Mouse (Mus musculus) forebrain, embryonic 16.5 days (tissue): ENCODE measurements around the gene Mphosph10. TPM values are rescaled to one million over a fixed set of nuclear protein-coding genes. Genes with fewer than 3 reads are reported as not detected.

Experiments
- ATAC-seq: fragments of 200-750 bp; cut with Nextera tagmentation; 2 replicates; pipeline ENCODE4 v1.8.0; 2017; ENCODE audit warnings: mild to moderate bottlenecking, moderate library complexity
- H3K27ac ChIP-seq: fragments of 300-500 bp; sonication (generic); 2 replicates; pipeline ENCODE4 v1.5.1; 2014; ENCODE audit warnings: low read length, control low read depth
- H3K27me3 ChIP-seq: fragments of 300-500 bp; sonication (generic); replicated peaks from 2 replicates; pipeline ENCODE4 v1.6.1; 2014; ENCODE audit warnings: low read length; ENCODE audit not compliant: control insufficient read depth, insufficient read depth
- H3K36me3 ChIP-seq: fragments of 300-500 bp; sonication (generic); 2 replicates; pipeline ENCODE4 v1.6.1; 2014; ENCODE audit not compliant: control insufficient read depth, insufficient read depth
- H3K4me1 ChIP-seq: fragments of 300-500 bp; sonication (generic); replicated peaks from 2 replicates; pipeline ENCODE4 v1.6.1; 2014; ENCODE audit warnings: low read length; ENCODE audit not compliant: control insufficient read depth, insufficient read depth
- H3K4me2 ChIP-seq: fragments of 300-500 bp; sonication (generic); 2 replicates; pipeline ENCODE4 v1.6.1; 2014; ENCODE audit warnings: mild to moderate bottlenecking, low read length, control low read depth
- H3K4me3 ChIP-seq: fragments of 300-500 bp; sonication (generic); replicated peaks from 2 replicates; pipeline ENCODE4 v1.5.1; 2014; ENCODE audit warnings: mild to moderate bottlenecking, low read length, control low read depth
- H3K9ac ChIP-seq: fragments of 300-500 bp; sonication (generic); replicated peaks from 2 replicates; pipeline ENCODE4 v1.6.1; 2014; ENCODE audit warnings: low read depth, low read length, control low read depth
- H3K9me3 ChIP-seq: fragments of 300-500 bp; sonication (generic); 2 replicates; pipeline ENCODE4 v1.6.1; 2016; ENCODE audit warnings: low read length; ENCODE audit not compliant: control insufficient read depth
- WGBS: fragments of 180-500 bp; shearing (Covaris S2); extraction: QIAGEN DNeasy Blood & Tissue Kit; methylation state at CpG from one replicate; pipeline ENCODE4 v1.1.7; 2014; 5-methylcytosine and 5-hydroxymethylcytosine counted together
- polyA plus RNA-seq: library from polyadenylated mRNA; unstranded; fragments of >200 nt; fragmentation: Nextera tagmentation; extraction: Ambion mirVana; gene quantifications from 2 replicates; pipeline ENCODE4 v1.2.1, GENCODE M21; 2015

The Mphosph10 gene
- polyA plus RNA-seq, 1 experiment from 2014 or later, result 27.7 TPM

DNA sequence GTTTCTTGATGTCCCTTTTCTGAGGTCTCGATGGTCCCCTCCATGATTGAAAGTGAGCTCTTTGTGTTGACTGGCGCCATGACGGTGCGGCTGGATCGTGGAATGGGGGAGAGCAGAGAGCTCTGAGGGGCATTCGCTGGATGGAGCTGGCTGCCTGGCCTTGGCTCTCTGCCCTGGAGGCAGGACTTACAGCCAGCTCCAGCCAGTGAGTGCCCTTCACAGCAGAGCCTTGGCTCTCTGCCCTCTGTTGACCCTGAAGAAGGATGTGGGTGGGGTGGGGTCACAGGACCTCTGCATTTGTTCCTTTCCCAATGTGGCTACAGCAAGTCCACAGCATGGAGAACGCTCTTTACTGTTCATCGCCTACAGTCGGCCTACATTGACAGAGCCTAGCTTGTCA is 34.7 kb downstream of the Mphosph10 start:
- no peak for ATAC-seq
- peaks cover 5% of the 10 kb centered on the region for H3K4me1 ChIP-seq
- H3K4me2 ChIP-seq, result no peak overlapping the region
- H3K9ac ChIP-seq, result no peak overlapping the region
- H3K27me3 ChIP-seq, result no peaks in the 10 kb centered on the region
- no peak overlapping the region for H3K4me3 ChIP-seq
- peaks cover 7% of the 10 kb centered on the region for H3K36me3 ChIP-seq
- H3K9me3 ChIP-seq, result 0 out of 2 replicates have a peak, but pooled peaks cover 2% of the 10 kb centered on the region
- 79% methylated on average over 9 of the region's 9 CpGs for WGBS
- H3K27ac ChIP-seq, result no peak overlapping the region

DNA sequence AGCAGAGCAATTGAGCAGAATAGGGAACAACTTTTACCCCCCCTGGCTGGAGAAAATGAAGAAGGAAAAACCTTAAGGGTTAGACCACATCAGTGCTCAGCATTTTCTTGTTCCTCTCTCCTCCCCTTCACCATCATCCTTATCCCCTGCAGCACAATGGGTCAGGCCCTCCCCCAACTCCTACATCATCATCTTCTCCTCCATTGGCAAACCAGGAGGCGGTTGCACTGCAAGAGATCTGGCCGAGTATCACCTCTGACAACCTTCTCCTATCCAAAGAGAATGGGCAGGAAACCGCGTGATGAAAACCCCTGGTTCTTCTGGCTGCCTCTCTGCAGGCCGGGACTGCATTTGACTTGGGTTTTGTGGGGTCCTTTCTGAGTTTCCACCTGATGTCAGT is 35.4 kb downstream of the Mphosph10 start:
- Histone ChIP-seq H3K4me1 (peaks cover 5% of the 10 kb centered on the region), H3K27me3 (no peaks in the 10 kb centered on the region), H3K36me3 (peaks cover 5% of the 10 kb centered on the region; the same call in 1 of the 2 replicates), H3K27ac (no peak overlapping the region), H3K4me2 (no peak overlapping the region), H3K9ac (no peak overlapping the region), H3K4me3 (no peak overlapping the region), H3K9me3 (0 out of 2 replicates have a peak, but pooled peaks cover 2% of the 10 kb centered on the region)
- no peak for ATAC-seq
- 91% methylated on average over 5 of the region's 5 CpGs for WGBS

DNA sequence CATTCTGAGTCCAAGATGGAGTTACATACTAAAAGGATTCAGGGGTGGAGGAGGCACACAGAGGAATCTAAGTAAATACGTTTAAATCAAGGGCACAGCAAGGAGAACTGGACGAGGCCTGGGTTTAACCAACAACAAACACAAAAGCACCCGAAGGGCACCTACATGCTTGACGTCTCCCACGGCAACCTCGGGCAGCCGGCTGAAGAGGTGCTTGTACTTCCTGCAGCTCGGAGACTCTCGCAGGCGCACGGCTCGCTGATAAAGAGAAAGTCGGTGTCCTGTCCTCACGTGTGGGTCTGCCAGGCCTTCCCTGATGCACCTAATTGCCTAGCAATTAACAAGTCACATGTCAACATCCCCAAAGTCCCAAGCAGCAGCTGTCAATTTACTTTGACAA is 37.9 kb downstream of the Mphosph10 start:
- ATAC-seq, result no peak
- H3K4me1 ChIP-seq, result peaks cover 18% of the 10 kb centered on the region
- no peaks in the 10 kb centered on the region for H3K27me3 ChIP-seq

DNA sequence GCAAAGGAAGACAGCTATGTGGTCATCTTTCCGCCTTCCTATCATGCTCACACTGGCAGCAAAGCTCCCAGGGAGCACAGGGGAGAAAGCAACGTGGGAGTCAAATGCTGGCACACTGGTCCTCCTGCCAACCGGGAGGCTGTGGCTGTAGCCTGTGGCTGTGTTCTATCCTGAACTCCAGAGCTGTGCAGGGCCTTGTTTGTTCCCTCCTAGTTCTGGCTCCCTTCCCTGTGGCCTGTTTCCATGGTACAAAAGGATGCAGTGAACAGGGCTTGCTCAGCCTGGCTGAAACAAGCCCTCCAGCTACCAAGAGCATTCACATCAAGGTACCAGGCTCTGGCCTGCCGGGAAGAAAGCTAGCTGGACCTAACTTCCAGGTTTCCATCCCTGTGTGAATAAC is 41.0 kb downstream of the Mphosph10 start:
- Histone ChIP-seq H3K9ac (0 out of 2 replicates have a peak overlapping the region, but pooled peaks have one; percentile 20), H3K27ac (peak overlapping the region; percentile 53), H3K27me3 (no peaks in the 10 kb centered on the region), H3K4me2 (no peak overlapping the region), H3K4me1 (peaks cover 18% of the 10 kb centered on the region), H3K4me3 (no peak overlapping the region), H3K9me3 (0 out of 2 replicates have a peak, but pooled peaks cover 2% of the 10 kb centered on the region), H3K36me3 (no peaks in the 10 kb centered on the region; the same call in 1 of the 2 replicates)
- WGBS, result 46% methylated on average over 4 of the region's 4 CpGs
- ATAC-seq, result peak; percentile 92

More for the DNA sequence above, 37.9 kb downstream of the Mphosph10 start:
- H3K9ac ChIP-seq, result no peak overlapping the region
- H3K36me3 ChIP-seq, result peaks cover 3% of the 10 kb centered on the region; the same call in 1 of the 2 replicates
- H3K9me3 ChIP-seq, result 0 out of 2 replicates have a peak, but pooled peaks cover 2% of the 10 kb centered on the region
- no peak overlapping the region for H3K4me2 ChIP-seq
- H3K27ac ChIP-seq, result no peak overlapping the region
- H3K4me3 ChIP-seq, result no peak overlapping the region
- WGBS, result 27% methylated on average over 14 of the region's 14 CpGs

DNA sequence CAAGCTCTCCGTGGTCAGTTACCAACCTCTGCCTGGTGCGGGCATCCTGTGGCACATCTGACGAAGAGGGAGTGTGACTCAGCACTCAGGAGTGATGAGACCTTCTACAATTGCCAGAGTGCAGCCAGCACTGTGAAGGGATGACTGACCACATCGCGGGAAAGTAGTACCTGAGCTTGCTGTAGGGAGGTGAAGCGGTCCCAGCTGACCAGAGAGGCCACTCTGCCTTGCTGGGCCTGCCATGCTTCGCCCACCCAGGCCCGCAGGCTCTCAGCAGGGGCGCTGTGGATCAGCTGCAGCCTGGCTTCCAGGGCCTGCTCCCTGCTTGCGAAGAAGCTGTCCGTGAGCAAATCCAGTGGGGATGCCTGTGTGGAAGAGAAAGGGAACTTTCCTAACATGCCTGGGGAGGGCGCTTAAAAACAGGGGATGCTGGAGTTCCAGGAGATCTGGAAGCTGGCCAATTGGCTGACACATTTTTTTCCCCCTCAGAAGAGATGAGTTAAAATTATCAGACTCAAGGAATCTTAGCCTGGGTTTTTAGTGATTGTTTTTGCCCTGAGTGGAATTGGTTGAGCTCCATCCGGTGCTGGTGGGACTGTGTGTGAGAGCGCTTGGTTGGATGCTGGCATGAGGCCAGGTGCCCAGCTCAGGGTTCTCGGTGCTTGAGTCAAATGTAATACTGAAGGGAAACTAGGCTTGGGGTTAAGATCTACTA is 42.8 kb downstream of the Mphosph10 start:
- H3K27ac ChIP-seq, result no peak overlapping the region; the same call in 1 of the 2 replicates
- ATAC-seq, result peak; percentile 31; the same call in 1 of the 2 replicates

DNA sequence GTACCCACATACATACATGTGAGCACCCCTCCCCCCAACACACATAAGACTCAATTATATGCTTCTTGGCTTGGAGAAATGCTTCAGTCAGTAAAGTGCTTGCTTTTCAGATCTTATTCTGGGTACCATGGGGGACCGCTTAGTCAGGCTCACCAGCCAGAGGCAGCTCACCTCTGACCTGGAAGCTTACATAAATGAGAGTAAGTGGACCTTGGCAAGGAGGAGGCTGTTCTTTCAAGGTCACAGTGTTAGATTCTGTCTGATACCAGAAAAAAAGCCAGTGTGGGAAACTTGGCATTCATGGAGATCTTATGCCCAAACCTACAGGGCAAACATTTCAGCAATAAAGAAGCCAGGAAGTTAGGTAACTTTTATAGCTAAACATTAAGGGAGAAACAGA is 44.3 kb downstream of the Mphosph10 start:
- peaks cover 13% of the 10 kb centered on the region for H3K4me1 ChIP-seq
- H3K4me3 ChIP-seq, result no peak overlapping the region
- H3K9ac ChIP-seq, result no peak overlapping the region
- 93% methylated on average over 1 of the region's 1 CpGs for WGBS
- H3K4me2 ChIP-seq, result no peak overlapping the region
- no peaks in the 10 kb centered on the region for H3K27me3 ChIP-seq
- ATAC-seq, result no peak
- peaks cover 2% of the 10 kb centered on the region; the same call in 1 of the 2 replicates for H3K36me3 ChIP-seq
- H3K27ac ChIP-seq, result no peak overlapping the region
- no peaks in the 10 kb centered on the region for H3K9me3 ChIP-seq

More for the DNA sequence above, 42.8 kb downstream of the Mphosph10 start:
- H3K4me3 ChIP-seq, result no peak overlapping the region
- peaks cover 15% of the 10 kb centered on the region for H3K4me1 ChIP-seq
- H3K9me3 ChIP-seq, result no peaks in the 10 kb centered on the region
- WGBS, result 73% methylated on average over 15 of the region's 15 CpGs
- no peak overlapping the region for H3K4me2 ChIP-seq
- H3K9ac ChIP-seq, result no peak overlapping the region
- H3K36me3 ChIP-seq, result peaks cover 2% of the 10 kb centered on the region; the same call in 1 of the 2 replicates
- no peaks in the 10 kb centered on the region for H3K27me3 ChIP-seq

DNA sequence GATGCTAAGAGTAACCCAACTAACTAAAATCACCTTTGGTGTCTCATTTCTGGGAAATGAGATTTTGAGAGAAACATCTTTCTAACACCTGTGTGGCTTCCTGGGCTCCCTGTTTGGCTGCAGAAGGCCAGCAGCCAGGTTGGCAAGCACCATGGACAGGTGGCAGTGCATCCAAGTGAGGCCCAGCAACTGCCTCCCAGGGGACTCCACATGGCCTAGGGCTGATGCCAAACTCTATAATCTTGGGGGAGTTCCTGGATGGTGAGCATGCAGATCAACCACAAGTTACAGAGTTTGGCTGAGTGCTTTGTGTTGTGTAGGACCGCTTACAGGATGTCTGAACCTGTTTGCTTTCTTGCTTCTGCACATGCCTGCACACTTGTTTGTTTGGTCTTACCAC is 59.4 kb downstream of the Mphosph10 start:
- no peak overlapping the region for H3K4me3 ChIP-seq
- no peak overlapping the region for H3K9ac ChIP-seq
- H3K4me1 ChIP-seq, result peaks cover 3% of the 10 kb centered on the region; the same call in 1 of the 2 replicates
- 86% methylated on average over 1 of the region's 1 CpGs for WGBS
- H3K9me3 ChIP-seq, result no peaks in the 10 kb centered on the region
- no peak overlapping the region for H3K27ac ChIP-seq
- H3K27me3 ChIP-seq, result no peaks in the 10 kb centered on the region
- H3K36me3 ChIP-seq, result 0 out of 2 replicates have a peak, but pooled peaks cover 7% of the 10 kb centered on the region
- no peak for ATAC-seq
- H3K4me2 ChIP-seq, result no peak overlapping the region

DNA sequence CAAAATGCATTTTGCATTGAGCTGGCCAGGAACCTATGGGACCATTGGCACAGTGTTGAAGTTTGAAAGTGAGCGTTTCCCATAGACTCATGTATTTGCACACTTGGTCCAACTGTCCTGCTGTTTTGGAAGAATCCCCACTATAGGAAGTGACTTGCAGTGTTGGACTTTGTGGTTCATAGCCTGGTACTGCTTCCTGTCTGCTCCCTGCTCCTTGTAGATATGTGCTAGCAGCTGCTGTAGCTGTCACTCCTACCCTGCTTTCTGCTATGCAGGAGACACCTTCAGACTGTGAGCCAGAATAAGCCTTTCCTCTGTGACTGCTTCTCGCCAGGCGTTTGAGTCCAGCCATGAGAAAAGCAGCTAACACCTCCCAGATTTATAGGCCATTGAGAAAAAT is 60.8 kb downstream of the Mphosph10 start:
- peaks cover 3% of the 10 kb centered on the region; the same call in 1 of the 2 replicates for H3K4me1 ChIP-seq
- H3K27ac ChIP-seq, result no peak overlapping the region
- ATAC-seq, result no peak
- no peaks in the 10 kb centered on the region for H3K27me3 ChIP-seq
- H3K4me2 ChIP-seq, result no peak overlapping the region
- no peak overlapping the region for H3K4me3 ChIP-seq
- H3K9me3 ChIP-seq, result no peaks in the 10 kb centered on the region
- WGBS, result 93% methylated on average over 3 of the region's 3 CpGs
- H3K9ac ChIP-seq, result no peak overlapping the region
- H3K36me3 ChIP-seq, result 0 out of 2 replicates have a peak, but pooled peaks cover 6% of the 10 kb centered on the region

DNA sequence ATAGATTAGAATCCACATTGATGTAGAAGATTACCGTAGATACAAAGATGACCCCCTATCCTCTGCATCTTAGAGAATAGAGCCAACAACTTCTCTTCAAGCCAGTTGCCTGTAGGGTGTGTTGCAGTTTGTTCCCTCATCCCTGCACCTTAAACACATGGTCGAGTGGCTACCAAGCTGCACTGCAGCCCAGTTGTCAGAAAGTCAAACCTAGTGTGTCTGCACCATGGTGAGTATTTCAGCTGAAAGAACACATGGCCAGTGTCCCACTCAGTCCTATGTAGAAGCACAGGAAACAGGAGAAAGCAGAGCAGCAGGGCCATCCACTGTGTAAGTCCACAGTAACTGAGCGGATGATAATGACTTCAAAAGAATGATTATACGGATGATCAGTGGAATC is 64.6 kb downstream of the Mphosph10 start:
- no peak overlapping the region for H3K27ac ChIP-seq
- H3K4me3 ChIP-seq, result no peak overlapping the region
- no peaks in the 10 kb centered on the region for H3K9me3 ChIP-seq
- 0 out of 2 replicates have a peak, but pooled peaks cover 3% of the 10 kb centered on the region for H3K36me3 ChIP-seq
- H3K27me3 ChIP-seq, result no peaks in the 10 kb centered on the region
- WGBS, result 85% methylated on average over 4 of the region's 4 CpGs
- H3K4me2 ChIP-seq, result no peak overlapping the region
- H3K4me1 ChIP-seq, result no peaks in the 10 kb centered on the region; the same call in 1 of the 2 replicates
- no peak overlapping the region for H3K9ac ChIP-seq
- no peak for ATAC-seq
